Mouse (Mus musculus) midbrain, embryonic 15.5 days (tissue): ENCODE results near the gene Atp2c2. TPM values are rescaled to one million over a fixed set of nuclear protein-coding genes. Genes with fewer than 3 reads are reported as not detected.

Experiments used
- ATAC-seq: fragments of 200-750 bp; cut with Nextera tagmentation; replicated peaks from 2 replicates; pipeline ENCODE4 v1.8.0; 2017; ENCODE audit warnings: moderate TSS enrichment
- H3K27ac ChIP-seq: fragments of 300-500 bp; sonication (generic); 2 replicates; pipeline ENCODE4 v1.5.1; 2015; ENCODE audit warnings: mild to moderate bottlenecking, inconsistent platforms
- H3K27me3 ChIP-seq: fragments of 300-500 bp; sonication (generic); replicated peaks from 2 replicates; pipeline ENCODE4 v1.6.1; 2015; ENCODE audit warnings: inconsistent platforms
- H3K36me3 ChIP-seq: fragments of 300-500 bp; sonication (generic); replicated peaks from 2 replicates; pipeline ENCODE4 v1.6.1; 2015; ENCODE audit warnings: inconsistent platforms
- H3K4me1 ChIP-seq: fragments of 300-500 bp; sonication (generic); 2 replicates; pipeline ENCODE4 v1.6.1; 2015; ENCODE audit warnings: inconsistent platforms
- H3K4me2 ChIP-seq: fragments of 300-500 bp; sonication (generic); 2 replicates; pipeline ENCODE4 v1.6.1; 2015; ENCODE audit warnings: inconsistent platforms, mild to moderate bottlenecking, moderate library complexity
- H3K4me3 ChIP-seq: fragments of 300-500 bp; sonication (generic); 2 replicates; pipeline ENCODE4 v1.5.1; 2015; ENCODE audit warnings: mild to moderate bottlenecking, inconsistent platforms
- H3K9ac ChIP-seq: fragments of 300-500 bp; sonication (generic); 2 replicates; pipeline ENCODE4 v1.6.1; 2015; ENCODE audit warnings: mild to moderate bottlenecking, inconsistent platforms
- H3K9me3 ChIP-seq: fragments of 300-500 bp; sonication (generic); 2 replicates; pipeline ENCODE4 v1.6.1; 2016; ENCODE audit warnings: inconsistent platforms
- WGBS: fragments of 180-500 bp; shearing (Covaris S2); methylation state at CpG from one replicate; pipeline ENCODE4 v1.1.7; 2015; ENCODE audit warnings: mixed read lengths; 5-methylcytosine and 5-hydroxymethylcytosine counted together
- polyA plus RNA-seq: library from polyadenylated mRNA; unstranded; fragments of >200 nt; fragmentation: Nextera tagmentation; extraction: Ambion mirVana; gene quantifications from 2 replicates; pipeline ENCODE4 v1.2.1, GENCODE M21; 2015

The Atp2c2 gene
- polyA plus RNA-seq, 1 experiment from 2014 or later: 0.19 TPM

- H3K9ac ChIP-seq: no peak overlapping the region
- no peak for ATAC-seq
Measured at GRCm38 (mm10) chr8:119761692-119762091, 61.9 kb downstream of the Atp2c2 start.

GRCm38 (mm10) chr8:119762226-119763220, 62.7 kb downstream of the Atp2c2 start:
- ATAC-seq: no peak
- Histone ChIP-seq H3K36me3 (peaks cover 19% of the 10 kb centered on the region; the same call in 1 of the 2 replicates), H3K9ac (no peak overlapping the region), H3K27me3 (no peaks in the 10 kb centered on the region), H3K27ac (no peak overlapping the region), H3K4me1 (peaks cover 3% of the 10 kb centered on the region; the same call in 1 of the 2 replicates), H3K4me2 (no peak overlapping the region), H3K4me3 (no peak overlapping the region), H3K9me3 (no peaks in the 10 kb centered on the region)
- WGBS: 92% methylated on average over 21 of the region's 21 CpGs

More at GRCm38 (mm10) chr8:119761692-119762091, 61.9 kb downstream of the Atp2c2 start:
- Histone ChIP-seq H3K4me3 (no peak overlapping the region), H3K27me3 (no peaks in the 10 kb centered on the region), H3K4me2 (no peak overlapping the region), H3K27ac (no peak overlapping the region), H3K9me3 (no peaks in the 10 kb centered on the region), H3K4me1 (peaks cover 3% of the 10 kb centered on the region; the same call in 1 of the 2 replicates), H3K36me3 (peaks cover 14% of the 10 kb centered on the region; the same call in 1 of the 2 replicates)
- WGBS: 96% methylated on average over 11 of the region's 11 CpGs

- Histone ChIP-seq H3K27ac (no peak overlapping the region), H3K4me3 (no peak overlapping the region), H3K9me3 (no peaks in the 10 kb centered on the region), H3K4me2 (no peak overlapping the region), H3K36me3 (peaks cover 19% of the 10 kb centered on the region; the same call in 1 of the 2 replicates), H3K9ac (no peak overlapping the region), H3K4me1 (no peaks in the 10 kb centered on the region), H3K27me3 (no peaks in the 10 kb centered on the region)
- 83% methylated on average over 10 of the region's 10 CpGs for WGBS
- ATAC-seq: no peak
Measured at GRCm38 (mm10) chr8:119765311-119765710, 65.5 kb downstream of the Atp2c2 start.

GRCm38 (mm10) chr8:119765761-119766444, 66.1 kb downstream of the Atp2c2 start:
- H3K27ac ChIP-seq: no peak overlapping the region
- no peak overlapping the region for H3K9ac ChIP-seq
- H3K27me3 ChIP-seq: no peaks in the 10 kb centered on the region
- H3K9me3 ChIP-seq: no peaks in the 10 kb centered on the region
- H3K4me1 ChIP-seq: no peaks in the 10 kb centered on the region
- no peak overlapping the region for H3K4me2 ChIP-seq
- WGBS: 87% methylated on average over 22 of the region's 22 CpGs
- no peak for ATAC-seq
- no peak overlapping the region for H3K4me3 ChIP-seq
- peaks cover 17% of the 10 kb centered on the region; the same call in 1 of the 2 replicates for H3K36me3 ChIP-seq

DNA sequence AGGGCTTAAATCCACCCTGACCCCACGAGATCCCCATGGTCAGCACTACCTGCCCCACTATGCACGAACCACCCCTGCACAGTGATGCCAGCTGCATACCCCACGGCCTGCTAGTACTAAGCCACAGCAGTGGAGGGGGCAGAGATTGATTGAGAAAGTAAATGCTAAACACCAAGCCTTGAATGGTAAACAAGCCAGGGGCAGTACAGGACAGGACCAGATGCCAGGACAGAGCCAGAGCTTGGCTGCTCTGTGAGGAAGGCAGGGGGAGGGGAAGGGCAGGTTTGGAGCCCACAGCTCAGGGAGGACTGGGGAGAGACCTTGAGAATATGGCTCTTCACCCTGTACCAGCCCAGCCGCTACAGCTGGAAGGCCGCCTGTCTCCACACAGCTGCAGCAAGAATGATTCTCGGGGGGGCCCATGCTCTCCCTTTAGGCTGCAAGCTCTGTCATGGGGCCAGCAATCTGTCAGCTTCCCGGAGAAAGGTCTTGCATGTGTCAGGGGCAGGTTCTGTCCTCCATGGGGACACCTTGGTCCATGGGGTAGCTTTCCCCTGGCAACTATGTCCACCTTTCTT, 76.9 kb downstream of the Atp2c2 start:
- peak overlapping the region; percentile 95; the same call in 1 of the 2 replicates for H3K4me2 ChIP-seq
- H3K9ac ChIP-seq: no peak overlapping the region
- no peak for ATAC-seq

GRCm38 (mm10) chr8:119777765-119778164, 78.0 kb downstream of the Atp2c2 start:
- peak overlapping the region; percentile 79 for H3K9ac ChIP-seq

More for the DNA sequence above, 76.9 kb downstream of the Atp2c2 start:
- Histone ChIP-seq H3K4me3 (no peak overlapping the region), H3K27ac (no peak overlapping the region), H3K27me3 (no peaks in the 10 kb centered on the region), H3K36me3 (no peaks in the 10 kb centered on the region), H3K4me1 (peaks cover 18% of the 10 kb centered on the region), H3K9me3 (no peaks in the 10 kb centered on the region)
- 93% methylated on average over 7 of the region's 7 CpGs for WGBS

DNA sequence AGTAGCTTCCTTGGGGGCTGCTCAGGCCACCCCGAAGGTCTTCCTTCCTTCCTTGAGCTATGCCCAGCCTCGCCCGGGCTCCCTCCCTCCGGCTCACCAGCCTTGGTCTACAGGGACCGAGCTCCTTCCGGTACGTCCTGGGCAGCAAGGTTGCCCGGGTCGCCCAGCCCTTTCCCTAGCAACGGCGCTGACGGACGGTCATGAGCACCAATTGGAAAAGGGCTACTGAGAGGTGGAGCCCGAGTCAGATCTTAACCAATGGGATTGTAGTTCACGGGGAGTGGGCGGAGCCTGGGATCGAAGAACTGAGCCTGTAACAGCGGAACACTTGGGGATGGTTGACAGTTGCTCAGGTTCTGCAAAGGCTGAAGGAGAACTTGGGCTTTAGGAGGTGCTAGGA, 78.5 kb downstream of the Atp2c2 start, which contains the start of gene Tldc1:
Gene Tldc1 (minus strand): TSS at position 154 of the 400 bp plus-strand sequence.
- Histone ChIP-seq H3K4me1 (peaks cover 18% of the 10 kb centered on the region), H3K9me3 (no peaks in the 10 kb centered on the region), H3K27ac (peak within 1 kb of the TSS; percentile 87), H3K9ac (peak within 1 kb of the TSS; percentile 79), H3K27me3 (no peaks in the 10 kb centered on the region), H3K4me3 (peak within 1 kb of the TSS; percentile 78), H3K36me3 (no peaks in the 10 kb centered on the region), H3K4me2 (peak within 1 kb of the TSS; percentile 95)
- ATAC-seq: peak; percentile 97
- under 1% methylated on average over 18 of the region's 18 CpGs for WGBS

More at GRCm38 (mm10) chr8:119777765-119778164, 78.0 kb downstream of the Atp2c2 start:
- WGBS: 13% methylated on average over 7 of the region's 7 CpGs
- Histone ChIP-seq H3K9me3 (no peaks in the 10 kb centered on the region), H3K27me3 (no peaks in the 10 kb centered on the region), H3K4me1 (peaks cover 18% of the 10 kb centered on the region), H3K4me3 (peak overlapping the region; percentile 78), H3K4me2 (peak overlapping the region; percentile 95), H3K27ac (peak overlapping the region; percentile 87), H3K36me3 (no peaks in the 10 kb centered on the region)
- peak; percentile 34 for ATAC-seq

GRCm38 (mm10) chr8:119779013-119779737, 79.4 kb downstream of the Atp2c2 start:
- peaks cover 18% of the 10 kb centered on the region for H3K4me1 ChIP-seq
- ATAC-seq: no peak; the same call in 1 of the 2 replicates
- no peaks in the 10 kb centered on the region for H3K9me3 ChIP-seq
- no peak overlapping the region; the same call in 1 of the 2 replicates for H3K9ac ChIP-seq
- H3K4me2 ChIP-seq: peak overlapping the region; percentile 95
- WGBS: 25% methylated on average over 14 of the region's 14 CpGs
- no peaks in the 10 kb centered on the region for H3K36me3 ChIP-seq
- H3K27ac ChIP-seq: peak overlapping the region; percentile 87
- no peaks in the 10 kb centered on the region for H3K27me3 ChIP-seq
- no peak overlapping the region for H3K4me3 ChIP-seq

DNA sequence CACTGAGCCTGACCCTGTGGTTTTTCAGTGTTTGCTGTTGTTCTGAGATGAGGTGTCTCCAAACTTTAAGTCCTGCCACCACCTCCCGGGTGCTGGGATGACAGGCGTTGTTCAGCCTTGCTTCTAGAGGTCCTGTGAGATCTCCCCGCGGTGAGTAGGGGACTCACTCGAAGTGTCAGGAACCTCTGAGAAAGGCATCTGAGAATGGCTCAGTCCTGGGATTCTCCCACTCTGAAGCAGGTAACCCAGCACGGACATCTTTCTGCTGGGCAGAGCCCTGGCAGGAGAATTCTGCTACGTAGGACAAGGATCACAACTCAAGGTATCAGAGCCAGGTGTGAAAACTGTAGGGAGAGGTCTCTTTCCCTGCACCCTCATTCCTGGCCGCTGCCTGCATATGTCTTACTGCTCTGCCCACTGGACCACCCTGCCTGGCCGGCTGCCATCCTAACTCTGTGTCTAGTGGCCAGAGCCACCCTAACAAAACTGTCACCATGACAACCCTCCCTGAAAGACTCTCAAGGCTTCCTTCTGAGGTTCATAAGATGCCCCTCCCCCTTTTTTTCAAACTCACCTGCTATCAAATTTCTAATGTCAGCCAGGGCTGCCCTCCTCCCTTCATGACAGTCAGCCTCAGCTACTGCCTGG, 80.7 kb downstream of the Atp2c2 start:
- Histone ChIP-seq H3K9me3 (no peaks in the 10 kb centered on the region), H3K9ac (no peak overlapping the region), H3K4me3 (no peak overlapping the region), H3K4me2 (no peak overlapping the region), H3K27ac (no peak overlapping the region), H3K36me3 (no peaks in the 10 kb centered on the region), H3K27me3 (no peaks in the 10 kb centered on the region), H3K4me1 (peaks cover 18% of the 10 kb centered on the region)
- no peak for ATAC-seq
- WGBS: 75% methylated on average over 9 of the region's 9 CpGs

GRCm38 (mm10) chr8:119781086-119781840, 81.5 kb downstream of the Atp2c2 start:
- Histone ChIP-seq H3K4me2 (no peak overlapping the region), H3K36me3 (no peaks in the 10 kb centered on the region), H3K4me3 (no peak overlapping the region), H3K27me3 (no peaks in the 10 kb centered on the region), H3K4me1 (peaks cover 25% of the 10 kb centered on the region), H3K9me3 (no peaks in the 10 kb centered on the region), H3K9ac (no peak overlapping the region), H3K27ac (no peak overlapping the region)
- ATAC-seq: no peak
- WGBS: 75% methylated on average over 4 of the region's 4 CpGs
